Mouse (Mus musculus): ENCODE results near the gene Ros1.

Ros1 gene

DNA sequence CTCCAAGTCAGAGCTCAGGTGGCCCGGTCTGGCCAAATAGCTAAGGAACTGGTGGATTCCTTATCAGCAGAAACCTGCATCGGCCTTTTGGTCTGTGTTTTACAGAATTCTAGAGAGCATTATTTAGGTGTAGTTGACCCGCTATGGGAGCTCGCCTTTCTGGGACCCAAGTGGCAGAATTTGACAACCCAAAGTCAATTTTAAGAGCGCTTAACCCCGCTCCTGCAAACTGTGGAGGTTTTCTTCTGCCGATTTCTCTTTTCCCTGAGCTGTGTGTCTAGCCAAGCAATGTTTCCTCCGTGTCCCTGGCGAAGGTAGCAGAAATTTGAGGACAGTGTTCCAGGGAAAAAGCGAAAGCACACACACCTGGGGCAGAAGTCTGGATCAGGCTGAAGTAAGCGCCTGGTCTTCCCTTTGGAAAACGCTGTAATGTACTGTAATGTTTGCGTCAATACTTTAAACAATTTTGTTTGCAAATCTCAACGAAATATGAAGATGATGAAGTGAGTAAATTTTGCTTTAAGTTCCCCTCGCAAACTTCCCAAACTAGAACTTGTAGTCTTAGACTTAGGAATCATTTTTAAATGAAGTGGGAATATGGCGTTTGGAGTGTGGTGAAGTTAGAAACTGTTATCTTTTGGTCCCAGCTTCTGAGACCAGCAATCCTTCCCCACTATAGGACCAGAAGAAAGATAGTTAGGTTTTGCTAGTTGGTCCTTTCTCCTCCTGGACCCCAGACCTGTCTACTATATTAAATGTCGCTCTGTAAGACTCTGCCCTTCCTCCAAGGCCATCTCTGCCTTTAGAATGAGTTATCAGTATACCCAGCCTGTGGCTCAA, 171.6 kb downstream of the Ros1 start:
- in situ Hi-C loops (cut with MboI, MseI): no loop called here

GRCm38 (mm10) chr10:52022413-52023212, 172.4 kb downstream of the Ros1 start, which contains the start of gene Vgll2:
Gene Vgll2 (plus strand): TSS chr10:52022502.
- in situ Hi-C loops (cut with MboI, MseI): no loop called here

DNA sequence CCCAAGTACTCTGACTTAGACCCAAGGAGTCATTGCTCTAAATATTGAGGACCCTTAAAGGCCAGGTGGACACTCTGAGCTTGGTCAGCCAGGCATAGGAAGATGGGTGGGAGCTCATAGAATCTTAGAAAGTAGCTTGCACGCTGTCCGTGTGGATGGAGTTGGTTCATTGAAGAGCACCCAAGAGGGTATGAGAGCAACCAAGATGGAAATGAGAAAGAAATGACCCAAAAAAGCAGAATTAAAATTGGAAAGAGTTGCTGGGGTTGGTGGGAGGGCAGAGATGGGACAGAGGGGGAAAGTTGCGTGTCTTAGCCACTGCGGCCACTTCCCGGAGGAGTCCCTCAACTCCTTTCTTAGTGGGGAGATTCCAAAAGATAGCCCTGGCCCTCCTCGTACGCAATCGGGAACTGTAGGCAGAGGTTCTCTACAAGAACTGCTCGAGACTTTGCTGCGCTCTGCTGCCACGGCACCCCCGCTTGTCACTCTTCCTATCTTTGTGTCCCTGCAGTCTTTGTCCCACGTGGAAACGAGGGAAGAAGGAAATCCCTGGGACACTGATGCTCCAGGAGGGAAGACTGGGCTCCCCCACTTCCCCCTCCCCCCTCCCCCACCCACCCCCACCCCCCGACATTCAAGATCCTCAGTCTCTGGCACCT, 173.2 kb downstream of the Ros1 start:
- in situ Hi-C loops (cut with MboI, MseI): no loop called here

DNA sequence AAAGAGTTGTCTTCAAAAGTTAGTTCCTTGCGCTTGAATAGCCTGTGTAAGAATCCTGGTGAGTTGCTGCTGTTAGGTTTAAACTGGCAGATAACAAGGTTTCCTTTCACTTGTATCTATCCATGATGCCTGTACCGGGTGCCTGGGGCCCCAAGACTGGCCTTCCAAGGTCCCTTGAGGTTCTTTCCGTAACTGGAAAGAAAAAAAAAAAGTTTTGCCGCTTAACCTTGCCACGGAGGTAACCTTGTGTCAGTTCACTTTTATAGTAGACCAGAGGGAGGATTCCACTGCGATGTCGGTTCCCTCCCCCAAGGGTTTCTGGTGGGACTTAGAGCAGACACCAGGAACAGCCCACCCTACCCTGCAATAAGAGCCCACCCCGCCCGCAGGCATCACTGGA, 173.8 kb downstream of the Ros1 start:
- in situ Hi-C loops (cut with MboI, MseI): no loop called here

DNA sequence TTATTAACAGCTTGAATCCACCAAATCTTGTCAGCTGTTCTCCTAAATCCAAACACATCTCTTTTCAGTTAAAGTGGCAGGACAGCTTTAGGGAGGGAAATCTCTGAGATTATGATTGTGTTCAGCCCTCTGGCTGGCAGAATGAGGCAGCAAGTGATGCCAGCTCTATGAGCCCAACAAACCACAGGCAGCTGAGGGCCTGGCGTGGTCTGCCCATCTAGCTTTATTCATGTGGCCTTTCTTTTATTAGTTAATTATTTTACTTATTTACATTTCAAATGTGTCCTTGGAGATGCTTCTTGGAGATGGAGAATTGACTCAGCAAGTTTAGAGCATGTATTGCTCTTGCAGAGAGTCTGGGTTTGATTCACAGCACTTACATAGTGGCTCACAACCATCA, 176.6 kb downstream of the Ros1 start:
- in situ Hi-C loops (cut with MboI, MseI): no loop called here
